Mouse (Mus musculus) heart, embryonic 15.5 days (tissue): Measurements from ENCODE around the gene Erc2. TPM values are rescaled to one million over a fixed set of nuclear protein-coding genes. Genes with fewer than 3 reads are reported as not detected.

ENCODE experiments used
- ATAC-seq: fragments of 200-750 bp; cut with Nextera tagmentation; replicated peaks from 2 replicates; pipeline ENCODE4 v1.8.0; 2017; ENCODE audit warnings: low read depth, moderate TSS enrichment; ENCODE audit not compliant: insufficient number of reproducible peaks, insufficient read depth, low FRiP score
- H3K27ac ChIP-seq: fragments of 300-500 bp; sonication (generic); 2 replicates; pipeline ENCODE4 v1.5.1; 2015; ENCODE audit warnings: mild to moderate bottlenecking, inconsistent platforms
- H3K27me3 ChIP-seq: fragments of 300-500 bp; sonication (generic); 2 replicates; pipeline ENCODE4 v1.6.1; 2015; ENCODE audit warnings: inconsistent platforms
- H3K36me3 ChIP-seq: fragments of 300-500 bp; sonication (generic); 2 replicates; pipeline ENCODE4 v1.6.1; 2015; ENCODE audit warnings: mild to moderate bottlenecking, inconsistent platforms
- H3K4me1 ChIP-seq: fragments of 300-500 bp; sonication (generic); replicated peaks from 2 replicates; pipeline ENCODE4 v1.6.1; 2015; ENCODE audit warnings: inconsistent platforms
- H3K4me2 ChIP-seq: fragments of 300-500 bp; sonication (generic); 2 replicates; pipeline ENCODE4 v1.6.1; 2015; ENCODE audit warnings: inconsistent platforms, mild to moderate bottlenecking, moderate library complexity
- H3K4me3 ChIP-seq: fragments of 300-500 bp; sonication (generic); 2 replicates; pipeline ENCODE4 v1.5.1; 2015; ENCODE audit warnings: mild to moderate bottlenecking, inconsistent platforms
- H3K9ac ChIP-seq: fragments of 300-500 bp; sonication (generic); 2 replicates; pipeline ENCODE4 v1.6.1; 2015; ENCODE audit warnings: mild to moderate bottlenecking, inconsistent platforms
- H3K9me3 ChIP-seq: fragments of 300-500 bp; sonication (generic); replicated peaks from 2 replicates; pipeline ENCODE4 v1.6.1; 2016; ENCODE audit warnings: inconsistent platforms
- WGBS: fragments of 180-500 bp; shearing (Covaris S2); methylation state at CpG from one replicate; pipeline ENCODE4 v1.1.7; 2015; ENCODE audit warnings: mixed read lengths; 5-methylcytosine and 5-hydroxymethylcytosine counted together
- polyA plus RNA-seq: library from polyadenylated mRNA; unstranded; fragments of >200 nt; fragmentation: Nextera tagmentation; extraction: Ambion mirVana; gene quantifications from 2 replicates; pipeline ENCODE4 v1.2.1, GENCODE M21; 2015

Erc2 gene
- polyA plus RNA-seq, 1 experiment from 2014 or later, result 2.2 TPM

GRCm38 (mm10) chr14:28316851-28317250 lies 694.6 kb downstream of the Erc2 start:
- H3K9ac ChIP-seq, result no peak overlapping the region
- no peak overlapping the region for H3K4me3 ChIP-seq
- no peak overlapping the region for H3K4me2 ChIP-seq
- H3K4me1 ChIP-seq, result no peaks in the 10 kb centered on the region
- no peaks in the 10 kb centered on the region for H3K36me3 ChIP-seq
- no peak for ATAC-seq
- H3K9me3 ChIP-seq, result no peaks in the 10 kb centered on the region
- H3K27ac ChIP-seq, result no peak overlapping the region
- H3K27me3 ChIP-seq, result no peaks in the 10 kb centered on the region; the same call in 1 of the 2 replicates
- 81% methylated on average over 7 of the region's 7 CpGs for WGBS

- Histone ChIP-seq H3K36me3 (no peaks in the 10 kb centered on the region), H3K4me1 (no peaks in the 10 kb centered on the region), H3K4me2 (no peak overlapping the region), H3K9me3 (no peaks in the 10 kb centered on the region), H3K9ac (no peak overlapping the region), H3K4me3 (no peak overlapping the region), H3K27me3 (no peaks in the 10 kb centered on the region), H3K27ac (no peak overlapping the region)
- ATAC-seq, result no peak
- WGBS, result 86% methylated on average over 5 of the region's 5 CpGs
These were observed 699.8 kb downstream of the Erc2 start for GRCm38 (mm10) chr14:28321916-28322534.

- H3K36me3 ChIP-seq, result no peaks in the 10 kb centered on the region
- no peak for ATAC-seq
- H3K4me3 ChIP-seq, result no peak overlapping the region
- no peak overlapping the region for H3K27ac ChIP-seq
- no peaks in the 10 kb centered on the region for H3K9me3 ChIP-seq
- H3K4me1 ChIP-seq, result no peaks in the 10 kb centered on the region
- H3K27me3 ChIP-seq, result no peaks in the 10 kb centered on the region
- 64% methylated on average over 2 of the region's 2 CpGs for WGBS
- H3K4me2 ChIP-seq, result no peak overlapping the region
- no peak overlapping the region for H3K9ac ChIP-seq
These were observed 701.0 kb downstream of the Erc2 start for GRCm38 (mm10) chr14:28323243-28323642.

- Histone ChIP-seq H3K27me3 (no peaks in the 10 kb centered on the region), H3K9me3 (no peaks in the 10 kb centered on the region), H3K4me1 (no peaks in the 10 kb centered on the region), H3K4me2 (no peak overlapping the region), H3K36me3 (no peaks in the 10 kb centered on the region), H3K27ac (no peak overlapping the region), H3K9ac (no peak overlapping the region), H3K4me3 (no peak overlapping the region)
- ATAC-seq, result no peak
- 82% methylated on average over 2 of the region's 2 CpGs for WGBS
These were observed 701.5 kb downstream of the Erc2 start for GRCm38 (mm10) chr14:28323727-28324126.

- no peaks in the 10 kb centered on the region for H3K9me3 ChIP-seq
- H3K36me3 ChIP-seq, result no peaks in the 10 kb centered on the region
- no peak for ATAC-seq
- no peaks in the 10 kb centered on the region for H3K4me1 ChIP-seq
- H3K4me2 ChIP-seq, result no peak overlapping the region
- H3K27me3 ChIP-seq, result no peaks in the 10 kb centered on the region
- no peak overlapping the region for H3K9ac ChIP-seq
- H3K4me3 ChIP-seq, result no peak overlapping the region
- no peak overlapping the region for H3K27ac ChIP-seq
- WGBS, result 72% methylated on average over 7 of the region's 7 CpGs
These were observed 704.2 kb downstream of the Erc2 start for GRCm38 (mm10) chr14:28326456-28326855.

GRCm38 (mm10) chr14:28328512-28328911 lies 706.3 kb downstream of the Erc2 start:
- no peak overlapping the region for H3K4me3 ChIP-seq
- no peaks in the 10 kb centered on the region for H3K36me3 ChIP-seq
- H3K9me3 ChIP-seq, result no peaks in the 10 kb centered on the region
- WGBS, result 56% methylated on average over 8 of the region's 8 CpGs
- no peak overlapping the region for H3K27ac ChIP-seq
- no peaks in the 10 kb centered on the region for H3K4me1 ChIP-seq
- no peaks in the 10 kb centered on the region for H3K27me3 ChIP-seq
- H3K4me2 ChIP-seq, result no peak overlapping the region
- no peak overlapping the region for H3K9ac ChIP-seq
- ATAC-seq, result no peak

GRCm38 (mm10) chr14:28331108-28331507 lies 708.9 kb downstream of the Erc2 start:
- Histone ChIP-seq H3K9ac (no peak overlapping the region), H3K4me1 (no peaks in the 10 kb centered on the region), H3K27ac (no peak overlapping the region), H3K36me3 (no peaks in the 10 kb centered on the region), H3K9me3 (no peaks in the 10 kb centered on the region), H3K4me3 (no peak overlapping the region), H3K27me3 (no peaks in the 10 kb centered on the region), H3K4me2 (no peak overlapping the region)
- no peak for ATAC-seq
- WGBS, result 75% methylated on average over 5 of the region's 5 CpGs

GRCm38 (mm10) chr14:28332351-28332953 lies 710.2 kb downstream of the Erc2 start:
- H3K4me1 ChIP-seq, result no peaks in the 10 kb centered on the region

GRCm38 (mm10) chr14:28339146-28339545 lies 716.9 kb downstream of the Erc2 start:
- no peaks in the 10 kb centered on the region for H3K9me3 ChIP-seq
- WGBS, result 82% methylated on average over 3 of the region's 3 CpGs
- H3K4me3 ChIP-seq, result no peak overlapping the region
- H3K36me3 ChIP-seq, result no peaks in the 10 kb centered on the region
- H3K4me1 ChIP-seq, result no peaks in the 10 kb centered on the region
- ATAC-seq, result no peak
- H3K27me3 ChIP-seq, result no peaks in the 10 kb centered on the region
- H3K4me2 ChIP-seq, result no peak overlapping the region
- H3K9ac ChIP-seq, result no peak overlapping the region
- no peak overlapping the region for H3K27ac ChIP-seq

More at GRCm38 (mm10) chr14:28332351-28332953, 710.2 kb downstream of the Erc2 start:
- Histone ChIP-seq H3K4me2 (no peak overlapping the region), H3K27me3 (no peaks in the 10 kb centered on the region), H3K4me3 (no peak overlapping the region), H3K36me3 (no peaks in the 10 kb centered on the region), H3K27ac (no peak overlapping the region), H3K9me3 (no peaks in the 10 kb centered on the region), H3K9ac (no peak overlapping the region)
- ATAC-seq, result no peak
- 56% methylated on average over 3 of the region's 3 CpGs for WGBS

- H3K27ac ChIP-seq, result no peak overlapping the region
- no peaks in the 10 kb centered on the region for H3K4me1 ChIP-seq
- H3K4me2 ChIP-seq, result no peak overlapping the region
- WGBS, result 97% methylated on average over 1 of the region's 1 CpGs
- H3K27me3 ChIP-seq, result no peaks in the 10 kb centered on the region
- ATAC-seq, result no peak
- no peaks in the 10 kb centered on the region for H3K9me3 ChIP-seq
- no peak overlapping the region for H3K4me3 ChIP-seq
- no peaks in the 10 kb centered on the region for H3K36me3 ChIP-seq
- no peak overlapping the region for H3K9ac ChIP-seq
These were observed 726.9 kb downstream of the Erc2 start for GRCm38 (mm10) chr14:28349129-28349528.

GRCm38 (mm10) chr14:28356031-28356430 lies 733.8 kb downstream of the Erc2 start:
- ATAC-seq, result no peak
- Histone ChIP-seq H3K9me3 (no peaks in the 10 kb centered on the region), H3K4me1 (peaks cover 9% of the 10 kb centered on the region), H3K36me3 (no peaks in the 10 kb centered on the region), H3K27me3 (no peaks in the 10 kb centered on the region), H3K4me2 (no peak overlapping the region), H3K27ac (no peak overlapping the region), H3K4me3 (no peak overlapping the region), H3K9ac (no peak overlapping the region)

GRCm38 (mm10) chr14:28359502-28359901 lies 737.3 kb downstream of the Erc2 start:
- Histone ChIP-seq H3K27ac (no peak overlapping the region), H3K36me3 (no peaks in the 10 kb centered on the region), H3K4me1 (peaks cover 9% of the 10 kb centered on the region), H3K4me2 (no peak overlapping the region), H3K9me3 (no peaks in the 10 kb centered on the region), H3K27me3 (no peaks in the 10 kb centered on the region), H3K9ac (no peak overlapping the region), H3K4me3 (no peak overlapping the region)
- ATAC-seq, result no peak
- 31% methylated on average over 4 of the region's 4 CpGs for WGBS
